Mouse (Mus musculus): Measurements from ENCODE around the gene Cyb5b. TPM values are rescaled to one million over a fixed set of nuclear protein-coding genes. Genes with fewer than 3 reads are reported as not detected.
A peak's percentile ranks its signal among the peaks of the same experiment; 100 is the strongest.

The Cyb5b gene
- total RNA-seq, 1 experiment = 44.9 TPM

GRCm38 (mm10) chr8:107132581-107133491 lies 17.6 kb upstream of the Cyb5b start:
- DNase-seq (ENCODE audit: low read depth, low spot score) = no peak
- peak overlapping the region; percentile 41; the same call in 1 of the 2 replicates for H3K9ac ChIP-seq (ENCODE audit: insufficient read depth, low read depth, low read length, poor library complexity, severe bottlenecking)
- H3K4me1 ChIP-seq (ENCODE audit: control insufficient read depth in 2 of 2, insufficient read depth in 2 of 2, low read length in 2 of 2, poor library complexity in 1 of 2) = peaks cover 6 to 20% of the 10 kb centered on the region in 2 experiments; a peak in 3 of 4 replicates
- H3K4me3 ChIP-seq (ENCODE audit: insufficient read depth in 1 of 2, low read depth in 1 of 2, low read length in 2 of 2, poor library complexity in 1 of 2, severe bottlenecking in 1 of 2) = peak overlapping the region in 1 of 2 experiments; percentile 12; a peak in 1 of 4 replicates
- in situ Hi-C loops (cut with MboI; ENCODE audit: low sequenced_read_pairs in 2 of 2, unreplicated experiment in 2 of 2) = no loop called here
- no peaks in the 10 kb centered on the region for H3K36me3 ChIP-seq (ENCODE audit: control insufficient read depth, insufficient read depth, low read length, poor library complexity, severe bottlenecking)
- H3K27ac ChIP-seq (ENCODE audit: insufficient read depth, low read depth, low read length, poor library complexity, severe bottlenecking) = no peak overlapping the region
- no peaks in the 10 kb centered on the region for H3K9me3 ChIP-seq (ENCODE audit: control insufficient read depth, insufficient read depth, low read depth, low read length)
- no peak for TF ChIP-seq CHD2 (IDR thresholded peaks at IDR 0.05; ENCODE audit: low read depth, low read length)

- no peak for DNase-seq (ENCODE audit: low read depth, low spot score)
- Histone ChIP-seq H3K36me3 (ENCODE audit: control insufficient read depth, insufficient read depth, low read length, poor library complexity, severe bottlenecking) (no peaks in the 10 kb centered on the region), H3K9ac (ENCODE audit: insufficient read depth, low read depth, low read length, poor library complexity, severe bottlenecking) (peak overlapping the region; percentile 34; the same call in 1 of the 2 replicates), H3K9me3 (ENCODE audit: control insufficient read depth, insufficient read depth, low read depth, low read length) (no peaks in the 10 kb centered on the region), H3K4me1 (ENCODE audit: control insufficient read depth in 2 of 2, insufficient read depth in 2 of 2, low read length in 2 of 2, poor library complexity in 1 of 2) (peaks cover 9 to 20% of the 10 kb centered on the region in 2 experiments; a peak in 3 of 4 replicates), H3K27ac (ENCODE audit: insufficient read depth, low read depth, low read length, poor library complexity, severe bottlenecking) (peak overlapping the region; percentile 65; the same call in 1 of the 2 replicates), H3K4me3 (ENCODE audit: insufficient read depth in 1 of 2, low read depth in 1 of 2, low read length in 2 of 2, poor library complexity in 1 of 2, severe bottlenecking in 1 of 2) (peak overlapping the region; percentile 9 to 48; a peak in 3 of 4 replicates)
- in situ Hi-C loops (cut with MboI; ENCODE audit: low sequenced_read_pairs in 2 of 2, unreplicated experiment in 2 of 2) = no loop called here
- TF ChIP-seq HCFC1 (IDR thresholded peaks at IDR 0.05; ENCODE audit: borderline replicate concordance, insufficient read depth, low read length) = no peak
- no peak for TF ChIP-seq MAFK (IDR thresholded peaks at IDR 0.05; ENCODE audit: insufficient read depth, low read depth, low read length)
- no peak for TF ChIP-seq CHD2 (IDR thresholded peaks at IDR 0.05; ENCODE audit: low read depth, low read length)
- no peak for TF ChIP-seq ZNF384 (IDR thresholded peaks at IDR 0.05; ENCODE audit: low read depth, low read length)
- no peak for TF ChIP-seq ZC3H11A (IDR thresholded peaks at IDR 0.05; ENCODE audit: borderline replicate concordance, low read depth, low read length)
Observed at GRCm38 (mm10) chr8:107133881-107134280, 16.6 kb upstream of the Cyb5b start.

- H3K4me1 ChIP-seq (ENCODE audit: control insufficient read depth in 2 of 2, insufficient read depth in 2 of 2, low read length in 2 of 2, poor library complexity in 1 of 2) = peaks cover 11 to 23% of the 10 kb centered on the region in 2 experiments; a peak in 3 of 4 replicates
- in situ Hi-C loops (cut with MboI; ENCODE audit: low sequenced_read_pairs in 2 of 2, unreplicated experiment in 2 of 2) = no loop called here
- no peaks in the 10 kb centered on the region for H3K9me3 ChIP-seq (ENCODE audit: control insufficient read depth, insufficient read depth, low read depth, low read length)
- no peaks in the 10 kb centered on the region for H3K36me3 ChIP-seq (ENCODE audit: control insufficient read depth, insufficient read depth, low read length, poor library complexity, severe bottlenecking)
- no peak overlapping the region for H3K4me3 ChIP-seq (ENCODE audit: insufficient read depth in 1 of 2, low read depth in 1 of 2, low read length in 2 of 2, poor library complexity in 1 of 2, severe bottlenecking in 1 of 2)
- H3K27ac ChIP-seq (ENCODE audit: insufficient read depth, low read depth, low read length, poor library complexity, severe bottlenecking) = peak overlapping the region; percentile 49; the same call in 1 of the 2 replicates
- H3K9ac ChIP-seq (ENCODE audit: insufficient read depth, low read depth, low read length, poor library complexity, severe bottlenecking) = peak overlapping the region; percentile 40; the same call in 1 of the 2 replicates
- TF ChIP-seq CHD2 (IDR thresholded peaks at IDR 0.05; ENCODE audit: low read depth, low read length) (no peak), ZNF384 (IDR thresholded peaks at IDR 0.05; ENCODE audit: low read depth, low read length) (no peak), HCFC1 (IDR thresholded peaks at IDR 0.05; ENCODE audit: borderline replicate concordance, insufficient read depth, low read length) (no peak), ZC3H11A (IDR thresholded peaks at IDR 0.05; ENCODE audit: borderline replicate concordance, low read depth, low read length) (no peak), MAFK (IDR thresholded peaks at IDR 0.05; ENCODE audit: insufficient read depth, low read depth, low read length) (no peak)
- DNase-seq (ENCODE audit: low read depth, low spot score) = no peak
Observed at GRCm38 (mm10) chr8:107136003-107136612, 14.3 kb upstream of the Cyb5b start.

DNA sequence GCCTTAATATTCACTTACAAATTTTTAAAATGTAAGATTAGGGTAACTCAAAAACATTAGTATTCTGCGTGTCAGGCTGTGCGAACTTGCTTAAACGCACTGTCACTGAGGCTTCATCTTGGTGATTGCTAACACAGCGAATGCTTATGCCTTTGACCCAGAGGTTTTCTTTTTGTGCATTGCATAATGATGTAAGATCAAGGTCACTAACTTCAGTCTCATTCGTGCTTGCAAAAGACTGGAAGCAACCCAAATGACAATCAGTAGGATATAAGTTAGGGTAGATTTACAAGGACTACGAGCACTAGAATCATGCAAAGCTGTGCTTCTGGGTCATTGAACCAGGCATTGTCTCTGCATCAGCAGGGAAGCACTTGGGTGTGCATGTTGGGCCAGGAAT lies 12.8 kb upstream of the Cyb5b start:
- TF ChIP-seq MAFK (IDR thresholded peaks at IDR 0.05; ENCODE audit: insufficient read depth, low read depth, low read length) = no peak
- TF ChIP-seq HCFC1 (IDR thresholded peaks at IDR 0.05; ENCODE audit: borderline replicate concordance, insufficient read depth, low read length) = no peak
- TF ChIP-seq ZNF384 (IDR thresholded peaks at IDR 0.05; ENCODE audit: low read depth, low read length) = no peak
- TF ChIP-seq ZC3H11A (IDR thresholded peaks at IDR 0.05; ENCODE audit: borderline replicate concordance, low read depth, low read length) = no peak
- no peak for TF ChIP-seq CHD2 (IDR thresholded peaks at IDR 0.05; ENCODE audit: low read depth, low read length)
- H3K27ac ChIP-seq (ENCODE audit: insufficient read depth, low read depth, low read length, poor library complexity, severe bottlenecking) = no peak overlapping the region
- H3K9ac ChIP-seq (ENCODE audit: insufficient read depth, low read depth, low read length, poor library complexity, severe bottlenecking) = no peak overlapping the region
- H3K36me3 ChIP-seq (ENCODE audit: control insufficient read depth, insufficient read depth, low read length, poor library complexity, severe bottlenecking) = no peaks in the 10 kb centered on the region
- DNase-seq (ENCODE audit: low read depth, low spot score) = no peak
- no peak overlapping the region for H3K4me3 ChIP-seq (ENCODE audit: insufficient read depth in 1 of 2, low read depth in 1 of 2, low read length in 2 of 2, poor library complexity in 1 of 2, severe bottlenecking in 1 of 2)
- no peaks in the 10 kb centered on the region for H3K9me3 ChIP-seq (ENCODE audit: control insufficient read depth, insufficient read depth, low read depth, low read length)
- in situ Hi-C loops (cut with MboI; ENCODE audit: low sequenced_read_pairs in 2 of 2, unreplicated experiment in 2 of 2) = no loop called here
- H3K4me1 ChIP-seq (ENCODE audit: control insufficient read depth in 2 of 2, insufficient read depth in 2 of 2, low read length in 2 of 2, poor library complexity in 1 of 2) = peaks cover 11 to 23% of the 10 kb centered on the region in 2 experiments; a peak in 3 of 4 replicates

All from ES-E14 (cell line).